Mouse (Mus musculus): Measurements from ENCODE around the gene Nlrp4a. TPM values are rescaled to one million over a fixed set of nuclear protein-coding genes. Genes with fewer than 3 reads are reported as not detected.

Gene Nlrp4a
- 0.15 TPM for polyA plus RNA-seq (2017; shearing (Covaris generic))

GRCm38 (mm10) chr7:26434813-26435212, at the start of gene Nlrp4a:
Nlrp4a (plus strand) TSS chr7:26435113.

DNA sequence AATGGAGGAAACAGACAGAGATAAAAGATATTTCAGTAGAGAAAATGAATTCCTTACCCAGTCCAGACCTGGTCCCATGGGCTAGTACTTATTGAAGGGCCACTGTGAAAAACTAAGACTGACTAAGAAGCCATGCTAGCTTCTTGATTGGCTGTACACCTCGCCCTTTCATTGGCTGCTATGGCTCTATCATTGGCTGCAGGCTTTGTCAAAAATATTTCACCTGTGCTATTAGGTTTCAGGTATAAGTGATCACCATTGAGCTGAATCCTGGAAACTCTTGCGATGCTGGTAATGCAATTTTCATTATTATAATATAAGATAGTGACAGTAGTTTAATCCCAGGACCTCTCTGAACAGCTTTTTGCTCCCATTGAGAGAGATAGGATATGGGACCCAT, 31.3 kb upstream of the Nlrp4a start, which contains the start of gene Nlrp9c:
Nlrp9c (minus strand) TSS at position 101 of the 400 bp plus-strand sequence.

Other genes starting within 250 kb of the Nlrp4a start
- gene Vmn1r184, start 174.8 kb upstream of the Nlrp4a start, polyA plus RNA-seq (2017; shearing (Covaris generic)), result 0.09 TPM
- gene Cyp2a4, start 127.9 kb upstream of the Nlrp4a start, polyA plus RNA-seq (2017; shearing (Covaris generic)), result not detected
- gene Nlrp9c, start 31.4 kb upstream of the Nlrp4a start, polyA plus RNA-seq (2017; shearing (Covaris generic)), result 0.22 TPM
- not detected for gene Nlrp9a, start 99.9 kb downstream of the Nlrp4a start, polyA plus RNA-seq (2017; shearing (Covaris generic))
- 0.30 TPM for gene Vmn1r185, start 183.4 kb downstream of the Nlrp4a start, polyA plus RNA-seq (2017; shearing (Covaris generic))

Data from naive thymus-derived CD4-positive, alpha-beta T cell, adult 5 months (primary cell).